Mouse (Mus musculus) common myeloid progenitor, adult 5-6 weeks (primary cell): ENCODE results near the gene Cd1d1. TPM values are rescaled to one million over a fixed set of nuclear protein-coding genes. Genes with fewer than 3 reads are reported as not detected.

Experiments
- ATAC-seq: replicated peaks from 2 replicates; pipeline ENCODE4 v1.8.0; 2016; ENCODE audit warnings: low read depth, mild to moderate bottlenecking, moderate TSS enrichment, inconsistent platforms; ENCODE audit not compliant: poor library complexity, severe bottlenecking
- total RNA-seq: library from RNA; stranded (forward); fragments of 200-1000, 187-1606 nt; gene quantifications from 2 replicates; pipeline ENCODE4 v1.2.3, GENCODE M21; 2017

The Cd1d1 gene
- total RNA-seq, 1 experiment from 2014 or later, result 29.4 TPM

GRCm38 (mm10) chr3:86962665-86963435 is 36.4 kb downstream of the Cd1d1 start:
- ATAC-seq, result no peak

- 0 out of 2 replicates have a peak, but pooled peaks have one; percentile 8 for ATAC-seq
Observed at GRCm38 (mm10) chr3:86961395-86961669, 37.9 kb downstream of the Cd1d1 start.

GRCm38 (mm10) chr3:86960656-86961394 is 38.4 kb downstream of the Cd1d1 start:
- ATAC-seq, result 0 out of 2 replicates have a peak, but pooled peaks have one; percentile 11

- no peak for ATAC-seq
Observed at GRCm38 (mm10) chr3:86959088-86959487, 40.2 kb downstream of the Cd1d1 start.

GRCm38 (mm10) chr3:86955376-86955775 is 43.9 kb downstream of the Cd1d1 start:
- no peak for ATAC-seq

- ATAC-seq, result no peak
Observed at GRCm38 (mm10) chr3:86954521-86954920, 44.7 kb downstream of the Cd1d1 start.

- no peak for ATAC-seq
Observed at GRCm38 (mm10) chr3:86953819-86954218, 45.4 kb downstream of the Cd1d1 start.

GRCm38 (mm10) chr3:86950652-86951051 is 48.6 kb downstream of the Cd1d1 start:
- ATAC-seq, result no peak

Other genes starting within 250 kb of the Cd1d1 start
- 1.7 and 2.0 TPM in 2 replicates for gene Dclk2, start 78.6 kb downstream of the Cd1d1 start, total RNA-seq
- 0.41 TPM in 1 of 2 replicates, not detected in the other for gene Kirrel, start 175.3 kb upstream of the Cd1d1 start, total RNA-seq